ENCODE assay signal across 8 mouse cellular contexts in genomic region chr5:113286591-113287520, GRCm38 (mm10). TPM values are rescaled to one million over a fixed set of nuclear protein-coding genes. Genes with fewer than 3 reads are reported as not detected.
DNase-seq lines count a peak whose midpoint lies in the region; ATAC-seq and TF ChIP-seq lines count a peak whose summit lies in the region.

No protein-coding gene starts in this region.

- no peaks in the 10 kb centered on the region for H3K9me3 ChIP-seq in intestine, embryonic 15.5 days
- H3K9me3 ChIP-seq in limb, embryonic 13.5 days: no peaks in the 10 kb centered on the region

- no peak for ATAC-seq in frontal cortex, adult (ENCODE audit: low TSS enrichment)
- 0 out of 2 replicates have a peak, but pooled peaks have one; percentile 27 for ATAC-seq in intestine, embryonic 15.5 days
- no peak for ATAC-seq in limb, embryonic 13.5 days (ENCODE audit: low FRiP score, low read depth)

- peak; percentile 70 to 75 for DNase-seq in frontal cortex, postnatal 25 days (ENCODE audit: low spot score in 2 of 2)
- peak; percentile 64 for DNase-seq in adrenal gland, postnatal 14 days
- DNase-seq in naive thymus-derived CD4-positive, alpha-beta T cell, adult 2 months (ENCODE audit: low read depth): peak; percentile 13
- DNase-seq in thymus, postnatal 25 days: peak; percentile 42

- no peaks in the 10 kb centered on the region for H3K4me1 ChIP-seq in embryonic fibroblast, embryonic 13.5 days (ENCODE audit: control insufficient read depth, insufficient read depth, low read length)
- H3K4me1 ChIP-seq in intestine, embryonic 15.5 days (replicated peaks): 0 out of 2 replicates have a peak, but pooled peaks cover 4% of the 10 kb centered on the region
- H3K4me1 ChIP-seq in limb, embryonic 13.5 days: peaks cover 3% of the 10 kb centered on the region; the same call in 1 of the 2 replicates

- 5% methylated on average over 59 of the region's 60 CpGs for WGBS in intestine, embryonic 15.5 days
- 5% methylated on average over 56 of the region's 60 CpGs for WGBS in limb, embryonic 13.5 days

- no peak overlapping the region for H3K27ac ChIP-seq in embryonic fibroblast, embryonic 13.5 days (ENCODE audit: insufficient read depth, low read length)
- H3K27ac ChIP-seq in intestine, embryonic 15.5 days: no peak overlapping the region
- H3K27ac ChIP-seq in limb, embryonic 13.5 days: no peak overlapping the region

- H3K27me3 ChIP-seq in intestine, embryonic 15.5 days (replicated peaks): peaks cover 22% of the 10 kb centered on the region
- peaks cover 68% of the 10 kb centered on the region for H3K27me3 ChIP-seq in limb, embryonic 13.5 days

- no peaks in the 10 kb centered on the region for H3K36me3 ChIP-seq in intestine, embryonic 15.5 days
- H3K36me3 ChIP-seq in limb, embryonic 13.5 days: no peaks in the 10 kb centered on the region

- H3K4me3 ChIP-seq in embryonic fibroblast, embryonic 13.5 days (ENCODE audit: insufficient read depth, low read length): no peak overlapping the region
- H3K4me3 ChIP-seq in intestine, embryonic 15.5 days (replicated peaks): peak overlapping the region; percentile 16; the same call in 1 of the 2 replicates
- H3K4me3 ChIP-seq in limb, embryonic 13.5 days: peak overlapping the region; percentile 5; the same call in 1 of the 2 replicates

- TF ChIP-seq POLR2A in embryonic fibroblast, embryonic 13.5 days (IDR thresholded peaks at IDR 0.05; ENCODE audit: low read depth, low read length): no peak

- peak; percentile 60; the same call in 1 of the 2 replicates for TF ChIP-seq CTCF in embryonic fibroblast, embryonic 13.5 days (IDR thresholded peaks at IDR 0.05; ENCODE audit: borderline replicate concordance, insufficient read depth, low read length)

- peak overlapping the region; percentile 51 for H3K4me2 ChIP-seq in intestine, embryonic 15.5 days (replicated peaks)
- H3K4me2 ChIP-seq in limb, embryonic 13.5 days (replicated peaks): peak overlapping the region; percentile 35

- H3K9ac ChIP-seq in intestine, embryonic 15.5 days: no peak overlapping the region
- H3K9ac ChIP-seq in limb, embryonic 13.5 days: no peak overlapping the region

RNA-seq across cellular contexts. Expression of gene Sgsm1, which starts 23.7 kb away (rescaled TPM):
- total RNA-seq in adrenal gland, postnatal 14 days (2021): 8.8 and 10.4 TPM in 2 replicates
- polyA plus RNA-seq in embryonic fibroblast, embryonic 13.5 days (2011; ENCODE audit: insufficient read length, low read depth, missing spikeins): 1.1 and 1.9 TPM in 2 replicates
- polyA plus RNA-seq in intestine, embryonic 15.5 days (2015; fragmentation: Nextera tagmentation; extraction: Ambion mirVana): 9.6 and 11.3 TPM in 2 replicates
- polyA plus RNA-seq in limb, embryonic 13.5 days (2015; fragmentation: Nextera tagmentation; extraction: Ambion mirVana): 2.7 and 3.4 TPM in 2 replicates

Comparison
In these comparisons a context has a peak if more than half of its experiments do, and no peak if none do; other contexts are left out.
1. DNase-seq: peak in every context shown above with its lines; median percentile 72 in frontal cortex, postnatal 25 days; 64 in adrenal gland, postnatal 14 days; 42 in thymus, postnatal 25 days; 13 in naive thymus-derived CD4-positive, alpha-beta T cell, adult 2 months.